Mouse (Mus musculus) liver, embryonic 15.5 days (tissue): ENCODE results near the gene Iqsec3. TPM values are rescaled to one million over a fixed set of nuclear protein-coding genes. Genes with fewer than 3 reads are reported as not detected.
"Not testable (repeated sequence)": the region's sequence is repeated elsewhere in the genome, so short reads cannot be mapped to it uniquely, and the experiment has no call there.

Experiments
- ATAC-seq: fragments of 200-750 bp; cut with Nextera tagmentation; 2 replicates; pipeline ENCODE4 v1.8.0; 2017; ENCODE audit warnings: moderate number of reproducible peaks, mild to moderate bottlenecking, moderate library complexity; ENCODE audit not compliant: insufficient read depth
- H3K27ac ChIP-seq: fragments of 300-500 bp; sonication (generic); replicated peaks from 2 replicates; pipeline ENCODE4 v1.5.1; 2015; ENCODE audit warnings: mild to moderate bottlenecking, inconsistent platforms
- H3K27me3 ChIP-seq: fragments of 300-500 bp; sonication (generic); 2 replicates; pipeline ENCODE4 v1.6.1; 2015; ENCODE audit warnings: mild to moderate bottlenecking, inconsistent platforms
- H3K36me3 ChIP-seq: fragments of 300-500 bp; sonication (generic); replicated peaks from 2 replicates; pipeline ENCODE4 v1.6.1; 2015; ENCODE audit warnings: moderate library complexity, mild to moderate bottlenecking, inconsistent platforms
- H3K4me1 ChIP-seq: fragments of 300-500 bp; sonication (generic); replicated peaks from 2 replicates; pipeline ENCODE4 v1.6.1; 2015; ENCODE audit warnings: inconsistent platforms
- H3K4me2 ChIP-seq: fragments of 300-500 bp; sonication (generic); 2 replicates; pipeline ENCODE4 v1.6.1; 2015; ENCODE audit warnings: moderate library complexity, mild to moderate bottlenecking, inconsistent platforms
- H3K4me3 ChIP-seq: fragments of 300-500 bp; sonication (generic); replicated peaks from 2 replicates; pipeline ENCODE4 v1.5.1; 2015; ENCODE audit warnings: mild to moderate bottlenecking, inconsistent platforms
- H3K9ac ChIP-seq: fragments of 300-500 bp; sonication (generic); 2 replicates; pipeline ENCODE4 v1.6.1; 2015; ENCODE audit warnings: moderate library complexity, mild to moderate bottlenecking, inconsistent platforms
- H3K9me3 ChIP-seq: fragments of 300-500 bp; sonication (generic); replicated peaks from 2 replicates; pipeline ENCODE4 v1.6.1; 2016; ENCODE audit warnings: inconsistent platforms
- WGBS: fragments of 180-500 bp; shearing (Covaris S2); methylation state at CpG from one replicate; pipeline ENCODE4 v1.1.7; 2015; ENCODE audit warnings: mixed read lengths; ENCODE audit not compliant: insufficient replicate concordance; 5-methylcytosine and 5-hydroxymethylcytosine counted together
- polyA plus RNA-seq: library from polyadenylated mRNA; unstranded; fragments of >200 nt; fragmentation: Nextera tagmentation; extraction: Ambion mirVana; gene quantifications from 2 replicates; pipeline ENCODE4 v1.2.1, GENCODE M21; 2015

The Iqsec3 gene
- polyA plus RNA-seq, 1 experiment from 2014 or later, result not detected

- Histone ChIP-seq H3K9ac (no peak overlapping the region), H3K4me2 (no peak overlapping the region), H3K4me3 (no peak overlapping the region), H3K27me3 (no peaks in the 10 kb centered on the region), H3K9me3 (0 out of 2 replicates have a peak, but pooled peaks cover 4% of the 10 kb centered on the region), H3K27ac (no peak overlapping the region), H3K36me3 (no peaks in the 10 kb centered on the region), H3K4me1 (no peaks in the 10 kb centered on the region)
- 52% methylated on average over 4 of the region's 4 CpGs for WGBS
- no peak for ATAC-seq
These were observed 80.7 kb downstream of the Iqsec3 start for GRCm38 (mm10) chr6:121392610-121393252.

GRCm38 (mm10) chr6:121385397-121385796 lies 88.1 kb downstream of the Iqsec3 start:
- no peak for ATAC-seq
- Histone ChIP-seq H3K27ac (no peak overlapping the region), H3K9me3 (no peaks in the 10 kb centered on the region), H3K9ac (no peak overlapping the region), H3K27me3 (no peaks in the 10 kb centered on the region; the same call in 1 of the 2 replicates), H3K4me2 (no peak overlapping the region), H3K4me3 (no peak overlapping the region), H3K36me3 (no peaks in the 10 kb centered on the region), H3K4me1 (no peaks in the 10 kb centered on the region)
- 61% methylated on average over 3 of the region's 3 CpGs for WGBS

- H3K9me3 ChIP-seq, result no peaks in the 10 kb centered on the region
- H3K27me3 ChIP-seq, result no peaks in the 10 kb centered on the region; the same call in none of the 2 replicates
- H3K36me3 ChIP-seq, result no peaks in the 10 kb centered on the region
- H3K4me2 ChIP-seq, result no peak overlapping the region
- no peak overlapping the region for H3K27ac ChIP-seq
- H3K4me1 ChIP-seq, result no peaks in the 10 kb centered on the region
- no peak for ATAC-seq
- no peak overlapping the region for H3K4me3 ChIP-seq
- H3K9ac ChIP-seq, result no peak overlapping the region
- WGBS, result 51% methylated on average over 10 of the region's 10 CpGs
These were observed 91.4 kb downstream of the Iqsec3 start for GRCm38 (mm10) chr6:121382071-121382470.

- H3K9ac ChIP-seq, result no peak overlapping the region
- no peaks in the 10 kb centered on the region; the same call in 1 of the 2 replicates for H3K27me3 ChIP-seq
- no peak overlapping the region for H3K4me2 ChIP-seq
- WGBS, result 67% methylated on average over 8 of the region's 8 CpGs
- H3K36me3 ChIP-seq, result no peaks in the 10 kb centered on the region
- H3K4me1 ChIP-seq, result no peaks in the 10 kb centered on the region
- no peaks in the 10 kb centered on the region for H3K9me3 ChIP-seq
- H3K4me3 ChIP-seq, result no peak overlapping the region
- H3K27ac ChIP-seq, result no peak overlapping the region
- no peak for ATAC-seq
These were observed 92.9 kb downstream of the Iqsec3 start for GRCm38 (mm10) chr6:121380576-121380975.

GRCm38 (mm10) chr6:121378256-121378655 lies 95.2 kb downstream of the Iqsec3 start:
- Histone ChIP-seq H3K36me3 (no peaks in the 10 kb centered on the region), H3K4me3 (no peak overlapping the region), H3K4me1 (no peaks in the 10 kb centered on the region), H3K9me3 (no peaks in the 10 kb centered on the region), H3K27ac (no peak overlapping the region), H3K4me2 (no peak overlapping the region), H3K9ac (no peak overlapping the region), H3K27me3 (no peaks in the 10 kb centered on the region; the same call in 1 of the 2 replicates)
- WGBS, result 45% methylated on average over 4 of the region's 4 CpGs
- ATAC-seq, result no peak

- H3K4me2 ChIP-seq, result no peak overlapping the region
- H3K36me3 ChIP-seq, result no peaks in the 10 kb centered on the region
- no peak overlapping the region for H3K4me3 ChIP-seq
- ATAC-seq, result no peak
- H3K9me3 ChIP-seq, result no peaks in the 10 kb centered on the region
- no peaks in the 10 kb centered on the region; the same call in 1 of the 2 replicates for H3K27me3 ChIP-seq
- H3K4me1 ChIP-seq, result no peaks in the 10 kb centered on the region
- WGBS, result 47% methylated on average over 12 of the region's 12 CpGs
- no peak overlapping the region for H3K9ac ChIP-seq
- no peak overlapping the region for H3K27ac ChIP-seq
These were observed 97.3 kb downstream of the Iqsec3 start for GRCm38 (mm10) chr6:121376159-121376558.

GRCm38 (mm10) chr6:121371197-121371980 lies 102.1 kb downstream of the Iqsec3 start:
- H3K4me2 ChIP-seq, result no peak overlapping the region
- ATAC-seq, result no peak
- WGBS, result 51% methylated on average over 10 of the region's 10 CpGs

GRCm38 (mm10) chr6:121367099-121367498 lies 106.4 kb downstream of the Iqsec3 start:
- WGBS, result 50% methylated on average over 3 of the region's 3 CpGs
- Histone ChIP-seq H3K4me3 (no peak overlapping the region), H3K9me3 (no peaks in the 10 kb centered on the region), H3K4me2 (no peak overlapping the region), H3K9ac (no peak overlapping the region), H3K36me3 (no peaks in the 10 kb centered on the region), H3K27me3 (no peaks in the 10 kb centered on the region), H3K4me1 (no peaks in the 10 kb centered on the region), H3K27ac (no peak overlapping the region)
- ATAC-seq, result no peak

More at GRCm38 (mm10) chr6:121371197-121371980, 102.1 kb downstream of the Iqsec3 start:
- Histone ChIP-seq H3K27ac (no peak overlapping the region), H3K27me3 (no peaks in the 10 kb centered on the region), H3K4me3 (no peak overlapping the region), H3K4me1 (no peaks in the 10 kb centered on the region), H3K36me3 (no peaks in the 10 kb centered on the region), H3K9ac (no peak overlapping the region), H3K9me3 (no peaks in the 10 kb centered on the region)

GRCm38 (mm10) chr6:121366537-121366936 lies 106.9 kb downstream of the Iqsec3 start:
- not testable (repeated sequence) for H3K9me3 ChIP-seq, H3K4me1 ChIP-seq, H3K4me2 ChIP-seq, H3K36me3 ChIP-seq, H3K27ac ChIP-seq, H3K4me3 ChIP-seq, ATAC-seq, H3K27me3 ChIP-seq, H3K9ac ChIP-seq
- WGBS, result 7% methylated on average over 2 of the region's 2 CpGs

- Histone ChIP-seq H3K9ac (no peak overlapping the region), H3K4me1 (no peaks in the 10 kb centered on the region), H3K36me3 (no peaks in the 10 kb centered on the region), H3K4me2 (no peak overlapping the region), H3K9me3 (no peaks in the 10 kb centered on the region), H3K4me3 (no peak overlapping the region), H3K27ac (no peak overlapping the region), H3K27me3 (no peaks in the 10 kb centered on the region)
- 50% methylated on average over 4 of the region's 4 CpGs for WGBS
- ATAC-seq, result no peak
These were observed 109.5 kb downstream of the Iqsec3 start for GRCm38 (mm10) chr6:121363956-121364355.

- 65% methylated on average over 6 of the region's 6 CpGs for WGBS
- H3K4me3 ChIP-seq, result no peak overlapping the region
- ATAC-seq, result no peak
- no peak overlapping the region for H3K27ac ChIP-seq
- H3K27me3 ChIP-seq, result no peaks in the 10 kb centered on the region
- no peaks in the 10 kb centered on the region for H3K4me1 ChIP-seq
- H3K9ac ChIP-seq, result no peak overlapping the region
- H3K4me2 ChIP-seq, result no peak overlapping the region
- H3K36me3 ChIP-seq, result no peaks in the 10 kb centered on the region
- no peaks in the 10 kb centered on the region for H3K9me3 ChIP-seq
These were observed 110.4 kb downstream of the Iqsec3 start for GRCm38 (mm10) chr6:121363061-121363460.
